Mouse (Mus musculus): ENCODE data around the gene Gne.
"Not testable (repeated sequence)": the region's sequence is repeated elsewhere in the genome, so short reads cannot be mapped to it uniquely, and the experiment has no call there.

Gne gene

GRCm38 (mm10) chr4:44072873-44073441 lies 11.0 kb downstream of the Gne start:
- DNase-seq (ENCODE audit: low read depth), result no peak

- DNase-seq (ENCODE audit: low read depth), result peak; percentile 89
Measured at GRCm38 (mm10) chr4:44072146-44072872, 11.7 kb downstream of the Gne start.

GRCm38 (mm10) chr4:44071741-44072145 lies 12.2 kb downstream of the Gne start:
- no peak for DNase-seq (ENCODE audit: low read depth)

- no peak for DNase-seq (ENCODE audit: low read depth)
Measured at GRCm38 (mm10) chr4:44070641-44071040, 13.3 kb downstream of the Gne start.

- no peak for DNase-seq (ENCODE audit: low read depth)
Measured at GRCm38 (mm10) chr4:44069411-44069810, 14.6 kb downstream of the Gne start.

- no peak for DNase-seq (ENCODE audit: low read depth)
Measured at GRCm38 (mm10) chr4:44068736-44069135, 15.2 kb downstream of the Gne start.

GRCm38 (mm10) chr4:44066891-44067290 lies 17.1 kb downstream of the Gne start:
- no peak for DNase-seq (ENCODE audit: low read depth)

- peak; percentile 91 for DNase-seq (ENCODE audit: low read depth)
Measured at GRCm38 (mm10) chr4:44065355-44066025, 18.5 kb downstream of the Gne start.

GRCm38 (mm10) chr4:44062816-44063215 lies 21.2 kb downstream of the Gne start:
- no peak for DNase-seq (ENCODE audit: low read depth)

GRCm38 (mm10) chr4:44062062-44062461 lies 21.9 kb downstream of the Gne start:
- no peak for DNase-seq (ENCODE audit: low read depth)

- DNase-seq (ENCODE audit: low read depth), result no peak
Measured at GRCm38 (mm10) chr4:44059674-44060073, 24.3 kb downstream of the Gne start.

GRCm38 (mm10) chr4:44049812-44050211 lies 34.2 kb downstream of the Gne start:
- DNase-seq (ENCODE audit: low read depth), result no peak

GRCm38 (mm10) chr4:44046066-44046465 lies 37.9 kb downstream of the Gne start:
- DNase-seq (ENCODE audit: low read depth), result no peak

GRCm38 (mm10) chr4:44044685-44045356 lies 39.2 kb downstream of the Gne start:
- DNase-seq (ENCODE audit: low read depth), result no peak

- DNase-seq (ENCODE audit: low read depth), result not testable (repeated sequence)
Measured at GRCm38 (mm10) chr4:44043182-44043581, 40.8 kb downstream of the Gne start.

- peak; percentile 30 for DNase-seq (ENCODE audit: low read depth)
Measured at GRCm38 (mm10) chr4:44042429-44042828, 41.5 kb downstream of the Gne start.

- no peak for DNase-seq (ENCODE audit: low read depth)
Measured at GRCm38 (mm10) chr4:44040802-44041201, 43.2 kb downstream of the Gne start.

- DNase-seq (ENCODE audit: low read depth), result no peak
Measured at GRCm38 (mm10) chr4:44036455-44036854, 47.5 kb downstream of the Gne start.

GRCm38 (mm10) chr4:44031521-44031920 lies 52.5 kb downstream of the Gne start:
- peak; percentile 12 for DNase-seq (ENCODE audit: low read depth)

GRCm38 (mm10) chr4:44029661-44030066 lies 54.3 kb downstream of the Gne start:
- DNase-seq (ENCODE audit: low read depth), result no peak

- peak; percentile 25 for DNase-seq (ENCODE audit: low read depth)
Measured at GRCm38 (mm10) chr4:44028303-44029135, 55.5 kb downstream of the Gne start.

- no peak for DNase-seq (ENCODE audit: low read depth)
Measured at GRCm38 (mm10) chr4:44025570-44025969, 58.4 kb downstream of the Gne start.

Data from NIH3T3 (cell line).